Mouse (Mus musculus) midbrain, embryonic 12.5 days (tissue): ENCODE data around the gene Nacc2. TPM values are rescaled to one million over a fixed set of nuclear protein-coding genes. Genes with fewer than 3 reads are reported as not detected.

Source experiments
- ATAC-seq: fragments of 200-750 bp; cut with Nextera tagmentation; 2 replicates; pipeline ENCODE4 v1.8.0; 2017; ENCODE audit warnings: low read depth, moderate TSS enrichment, moderate library complexity; ENCODE audit not compliant: low FRiP score
- H3K27ac ChIP-seq: fragments of 300-500 bp; sonication (generic); replicated peaks from 2 replicates; pipeline ENCODE4 v1.5.1; 2016; ENCODE audit warnings: mild to moderate bottlenecking
- H3K27me3 ChIP-seq: fragments of 300-500 bp; sonication (generic); 2 replicates; pipeline ENCODE4 v1.6.1; 2016; ENCODE audit warnings: mild to moderate bottlenecking
- H3K36me3 ChIP-seq: fragments of 300-500 bp; sonication (generic); 2 replicates; pipeline ENCODE4 v1.6.1; 2016
- H3K4me1 ChIP-seq: fragments of 300-500 bp; sonication (generic); 2 replicates; pipeline ENCODE4 v1.6.1; 2016
- H3K4me2 ChIP-seq: fragments of 300-500 bp; sonication (generic); replicated peaks from 2 replicates; pipeline ENCODE4 v1.6.1; 2016; ENCODE audit warnings: mild to moderate bottlenecking, moderate library complexity
- H3K4me3 ChIP-seq: fragments of 300-500 bp; sonication (generic); 2 replicates; pipeline ENCODE4 v1.5.1; 2016; ENCODE audit warnings: mild to moderate bottlenecking
- H3K9ac ChIP-seq: fragments of 300-500 bp; sonication (generic); replicated peaks from 2 replicates; pipeline ENCODE4 v1.6.1; 2016; ENCODE audit warnings: mild to moderate bottlenecking, moderate library complexity
- H3K9me3 ChIP-seq: fragments of 300-500 bp; sonication (generic); 2 replicates; pipeline ENCODE4 v1.6.1; 2016; ENCODE audit warnings: mild to moderate bottlenecking
- WGBS: fragments of 180-500 bp; shearing (Covaris S2); methylation state at CpG from one replicate; pipeline ENCODE4 v1.1.7; 2016; 5-methylcytosine and 5-hydroxymethylcytosine counted together
- polyA plus RNA-seq: library from polyadenylated mRNA; unstranded; fragments of >200 nt; fragmentation: Nextera tagmentation; extraction: Ambion mirVana; gene quantifications from 2 replicates; pipeline ENCODE4 v1.2.1, GENCODE M21; 2016

Nacc2 gene
- polyA plus RNA-seq, 1 experiment from 2014 or later, result 8.7 TPM

- Histone ChIP-seq H3K4me3 (no peak overlapping the region), H3K4me1 (peaks cover 15% of the 10 kb centered on the region), H3K36me3 (peaks cover 33% of the 10 kb centered on the region), H3K9ac (no peak overlapping the region), H3K9me3 (no peaks in the 10 kb centered on the region), H3K4me2 (no peak overlapping the region), H3K27me3 (no peaks in the 10 kb centered on the region), H3K27ac (no peak overlapping the region)
- WGBS, result 84% methylated on average over 4 of the region's 4 CpGs
- ATAC-seq, result no peak
These were observed 105.7 kb downstream of the Nacc2 start for GRCm38 (mm10) chr2:26017326-26017725.

- no peak overlapping the region for H3K4me3 ChIP-seq
- WGBS, result 94% methylated on average over 3 of the region's 3 CpGs
- no peak overlapping the region for H3K9ac ChIP-seq
- H3K9me3 ChIP-seq, result no peaks in the 10 kb centered on the region
- H3K36me3 ChIP-seq, result peaks cover 62% of the 10 kb centered on the region
- no peak overlapping the region for H3K4me2 ChIP-seq
- H3K4me1 ChIP-seq, result no peaks in the 10 kb centered on the region
- H3K27me3 ChIP-seq, result no peaks in the 10 kb centered on the region
- H3K27ac ChIP-seq, result no peak overlapping the region
- ATAC-seq, result no peak
These were observed 109.3 kb downstream of the Nacc2 start for GRCm38 (mm10) chr2:26013674-26014073.

- no peaks in the 10 kb centered on the region for H3K4me1 ChIP-seq
- H3K4me3 ChIP-seq, result no peak overlapping the region
- H3K4me2 ChIP-seq, result no peak overlapping the region
- ATAC-seq, result no peak
- no peak overlapping the region for H3K27ac ChIP-seq
- no peaks in the 10 kb centered on the region for H3K9me3 ChIP-seq
- WGBS, result 81% methylated on average over 1 of the region's 1 CpGs
- no peak overlapping the region for H3K9ac ChIP-seq
- peaks cover 85% of the 10 kb centered on the region for H3K36me3 ChIP-seq
- H3K27me3 ChIP-seq, result no peaks in the 10 kb centered on the region
These were observed 111.6 kb downstream of the Nacc2 start for GRCm38 (mm10) chr2:26011420-26011819.

Other genes with a start within 250 kb of the Nacc2 start
- 66.4 and 91.9 TPM in 2 replicates for gene Camsap1, start 139.9 kb downstream of the Nacc2 start, polyA plus RNA-seq
- gene Ubac1, start 101.5 kb downstream of the Nacc2 start, polyA plus RNA-seq, result 91.9 and 93.3 TPM in 2 replicates
- 0.10 and 0.13 TPM in 2 replicates for gene Lhx3, start 85.1 kb upstream of the Nacc2 start, polyA plus RNA-seq
- gene Qsox2, start 114.3 kb upstream of the Nacc2 start, polyA plus RNA-seq, result 21.2 and 22.2 TPM in 2 replicates
- gene Ccdc187, start 171.3 kb upstream of the Nacc2 start, polyA plus RNA-seq, result 0.08 and 0.12 TPM in 2 replicates
- 128 and 129 TPM in 2 replicates for gene Gpsm1, start 192.3 kb upstream of the Nacc2 start, polyA plus RNA-seq
- gene Dnlz, start 228.9 kb upstream of the Nacc2 start, polyA plus RNA-seq, result 34.4 and 35.2 TPM in 2 replicates
- 2.0 and 2.1 TPM in 2 replicates for gene Card9, start 237.7 kb upstream of the Nacc2 start, polyA plus RNA-seq